Mouse (Mus musculus): ENCODE results near the gene Mbd5.

GRCm38 (mm10) chr2:49160232-49160947 is 211.1 kb downstream of the Mbd5 start:
- no peak for TF ChIP-seq POLR2AphosphoS5 (IDR thresholded peaks at IDR 0.05; ENCODE audit: insufficient replicate concordance, low read depth, low read length)
- TF ChIP-seq GATA1 (IDR thresholded peaks at IDR 0.05; ENCODE audit: borderline replicate concordance, low read length): no peak
- TF ChIP-seq CTCF (IDR thresholded peaks at IDR 0.05; ENCODE audit: low read depth, low read length): no peak

Data from G1E (cell line).